28 mouse cellular contexts compared by ENCODE assay signal in genomic region chr7:28210731-28211130, GRCm38 (mm10). TPM values are rescaled to one million over a fixed set of nuclear protein-coding genes. Genes with fewer than 3 reads are reported as not detected.
DNase-seq lines count a peak whose midpoint lies in the region; ATAC-seq and TF ChIP-seq lines count a peak whose summit lies in the region.
"Had no signal": no experiment of that assay in that cellular context is flagged by ENCODE, and none has a peak within 500 bp of the region (broad histone marks: within the 10 kb centered on the region; RNA-seq: fewer than 3 reads in every experiment).

No protein-coding gene starts in this region.

- no peak overlapping the region for H3K4me3 ChIP-seq in gastrocnemius, adult 2 months
- H3K4me3 ChIP-seq in kidney, postnatal 0 days (replicated peaks; ENCODE audit: low read depth, low read length): no peak overlapping the region
- H3K4me3 ChIP-seq in kidney, embryonic 16.5 days (ENCODE audit: low read length): no peak overlapping the region
- no peak overlapping the region for H3K4me3 ChIP-seq in midbrain, postnatal 0 days (ENCODE audit: low read depth, low read length)
- no peak overlapping the region for H3K4me3 ChIP-seq in midbrain, embryonic 15.5 days
- H3K4me3 ChIP-seq: heart, embryonic 13.5 days; hindbrain, embryonic 15.5 days; limb, embryonic 15.5 days; myocyte had no signal

- no peaks in the 10 kb centered on the region for H3K4me1 ChIP-seq in kidney, postnatal 0 days (replicated peaks; ENCODE audit: insufficient read depth, low read length)
- no peaks in the 10 kb centered on the region for H3K4me1 ChIP-seq in kidney, embryonic 16.5 days (ENCODE audit: insufficient read depth, low read length)
- no peaks in the 10 kb centered on the region for H3K4me1 ChIP-seq in midbrain, postnatal 0 days (ENCODE audit: insufficient read depth, low read length)
- H3K4me1 ChIP-seq in midbrain, embryonic 15.5 days: peaks cover 4% of the 10 kb centered on the region; the same call in 1 of the 2 replicates
- H3K4me1 ChIP-seq: heart, embryonic 13.5 days had no signal

- no peaks in the 10 kb centered on the region for H3K36me3 ChIP-seq in kidney, postnatal 0 days (ENCODE audit: insufficient read depth, low read length)
- H3K36me3 ChIP-seq in kidney, embryonic 16.5 days (ENCODE audit: insufficient read depth, low read length): no peaks in the 10 kb centered on the region
- no peaks in the 10 kb centered on the region for H3K36me3 ChIP-seq in midbrain, postnatal 0 days (ENCODE audit: insufficient read depth, low read length)
- no peaks in the 10 kb centered on the region for H3K36me3 ChIP-seq in midbrain, embryonic 15.5 days (replicated peaks)
- H3K36me3 ChIP-seq: G1E; heart, embryonic 13.5 days; hindbrain, embryonic 15.5 days; limb, embryonic 15.5 days had no signal

- intact Hi-C loops in gastrocnemius, adult 2 months (cut with DNase I): loop anchor here (5.0 kb wide), 1 partner anchor 92 kb away; the partner anchor contains the start of gene Dll3
- intact Hi-C loops in gastrocnemius, postnatal 14 days (cut with DNase I; ENCODE audit: low total_unique reads): loop anchor here (10.0 kb wide), 1 partner anchor 94 kb away; the partner anchor contains the start of gene Dll3

- TF ChIP-seq CTCF in gastrocnemius, adult 2 months (IDR thresholded peaks at IDR 0.05): peak; percentile 8; the same call in 1 of the 2 replicates
- TF ChIP-seq CTCF in kidney, postnatal 0 days (IDR thresholded peaks at IDR 0.05; ENCODE audit: low read depth): peak; percentile 49
- peak; percentile 46 for TF ChIP-seq CTCF in midbrain, postnatal 0 days (IDR thresholded peaks at IDR 0.05)

- WGBS in kidney, postnatal 0 days: 35% methylated on average over 5 of the region's 5 CpGs
- 47% methylated on average over 5 of the region's 5 CpGs for WGBS in kidney, embryonic 16.5 days
- WGBS in midbrain, postnatal 0 days: 52% methylated on average over 5 of the region's 5 CpGs
- WGBS in midbrain, embryonic 15.5 days: 52% methylated on average over 5 of the region's 5 CpGs

- H3K27me3 ChIP-seq in kidney, postnatal 0 days (ENCODE audit: insufficient read depth, low read length): no peaks in the 10 kb centered on the region
- H3K27me3 ChIP-seq in kidney, embryonic 16.5 days (ENCODE audit: insufficient read depth, low read length): no peaks in the 10 kb centered on the region
- no peaks in the 10 kb centered on the region for H3K27me3 ChIP-seq in midbrain, postnatal 0 days (ENCODE audit: insufficient read depth, low read length)
- H3K27me3 ChIP-seq in midbrain, embryonic 15.5 days (replicated peaks): no peaks in the 10 kb centered on the region
- H3K27me3 ChIP-seq: heart, embryonic 13.5 days; hindbrain, embryonic 15.5 days; limb, embryonic 15.5 days had no signal

- ATAC-seq in kidney, postnatal 0 days (replicated peaks; ENCODE audit: low FRiP score, low read depth): no peak
- no peak for ATAC-seq in kidney, embryonic 16.5 days (ENCODE audit: low FRiP score, low TSS enrichment)
- ATAC-seq in midbrain, postnatal 0 days (ENCODE audit: low FRiP score): no peak
- no peak for ATAC-seq in midbrain, embryonic 15.5 days (replicated peaks)
- no peak for ATAC-seq in CD4-positive, CD25-positive, alpha-beta regulatory T cell, adult 4 months
- ATAC-seq: forebrain, embryonic 14.5 days had no signal

- no peak overlapping the region for H3K4me2 ChIP-seq in kidney, postnatal 0 days (ENCODE audit: low read length)
- H3K4me2 ChIP-seq in kidney, embryonic 16.5 days (replicated peaks; ENCODE audit: low read depth, low read length): no peak overlapping the region
- no peak overlapping the region for H3K4me2 ChIP-seq in midbrain, postnatal 0 days (ENCODE audit: low read depth, low read length, poor library complexity, severe bottlenecking)
- no peak overlapping the region for H3K4me2 ChIP-seq in midbrain, embryonic 15.5 days
- H3K4me2 ChIP-seq: heart, embryonic 13.5 days; hindbrain, embryonic 15.5 days; limb, embryonic 15.5 days had no signal

- no peak overlapping the region for H3K27ac ChIP-seq in gastrocnemius, adult 2 months
- no peak overlapping the region for H3K27ac ChIP-seq in kidney, postnatal 0 days
- H3K27ac ChIP-seq in kidney, embryonic 16.5 days (ENCODE audit: low read length): no peak overlapping the region
- H3K27ac ChIP-seq in midbrain, postnatal 0 days (ENCODE audit: low read depth, low read length): no peak overlapping the region
- no peak overlapping the region for H3K27ac ChIP-seq in midbrain, embryonic 15.5 days
- H3K27ac ChIP-seq: heart, embryonic 13.5 days; hindbrain, embryonic 15.5 days; limb, embryonic 15.5 days had no signal

- H3K9ac ChIP-seq in kidney, postnatal 0 days (ENCODE audit: low read depth, low read length): no peak overlapping the region
- H3K9ac ChIP-seq in kidney, embryonic 16.5 days (replicated peaks; ENCODE audit: low read length): no peak overlapping the region
- no peak overlapping the region for H3K9ac ChIP-seq in midbrain, postnatal 0 days (replicated peaks; ENCODE audit: low read length, poor library complexity, severe bottlenecking)
- H3K9ac ChIP-seq in midbrain, embryonic 15.5 days: no peak overlapping the region
- H3K9ac ChIP-seq: heart, embryonic 13.5 days; hindbrain, embryonic 15.5 days; limb, embryonic 15.5 days had no signal

- H3K9me3 ChIP-seq in kidney, postnatal 0 days (replicated peaks; ENCODE audit: low read length): no peaks in the 10 kb centered on the region
- no peaks in the 10 kb centered on the region for H3K9me3 ChIP-seq in kidney, embryonic 16.5 days (ENCODE audit: low read length)
- H3K9me3 ChIP-seq in midbrain, postnatal 0 days (ENCODE audit: low read length): no peaks in the 10 kb centered on the region
- H3K9me3 ChIP-seq in midbrain, embryonic 15.5 days: no peaks in the 10 kb centered on the region
- H3K9me3 ChIP-seq: G1E; heart, embryonic 13.5 days; hindbrain, embryonic 15.5 days; limb, embryonic 15.5 days had no signal

- DNase-seq in gastrocnemius, adult 2 months: no peak
- no peak for DNase-seq in gastrocnemius, postnatal 14 days
- no peak for DNase-seq in kidney, postnatal 0 days (ENCODE audit: low spot score)
- no peak for DNase-seq in midbrain, postnatal 0 days (ENCODE audit: low spot score)
- DNase-seq in naive thymus-derived CD4-positive, alpha-beta T cell, adult 2 months (ENCODE audit: low read depth): peak; percentile 1
- DNase-seq: adrenal gland, postnatal 14 days; cerebellum, adult 8-10 months; gastrocnemius, postnatal 25 days; heart, adult 18-20 months; heart, postnatal 4 days; kidney, adult 11 months; kidney, postnatal 10 days; layer of hippocampus, postnatal 36 days; left cerebral cortex, postnatal 4 days; midbrain, embryonic 14.5 days; right cerebral cortex, adult 18-20 months; right cerebral cortex, postnatal 4 days; thymus, adult 2 months; thymus, postnatal 4 days had no signal

RNA-seq across cellular contexts. Expression of gene Dyrk1b, which starts 31.5 kb away (rescaled TPM):
- 10 to 100 TPM; 65.3 to 78.6 TPM for total RNA-seq in gastrocnemius, adult 2 months (2021)
- 100 to 1,000 TPM; 129 to 156 TPM for total RNA-seq in gastrocnemius, postnatal 14 days (2021)
- polyA plus RNA-seq in kidney, postnatal 0 days (2015; fragmentation: Nextera tagmentation; extraction: Ambion mirVana): 13.1 and 15.0 TPM in 2 replicates
- 15.2 and 16.2 TPM in 2 replicates for polyA plus RNA-seq in kidney, embryonic 16.5 days (2015; fragmentation: Nextera tagmentation; extraction: Ambion mirVana)
- 28.8 and 33.3 TPM in 2 replicates for total RNA-seq in midbrain, postnatal 0 days (2014; rRNA removed)
- 8.0 TPM in 2 replicates for polyA plus RNA-seq in midbrain, postnatal 0 days (2015; fragmentation: Nextera tagmentation; extraction: Ambion mirVana)
- 16.3 and 18.1 TPM in 2 replicates for polyA plus RNA-seq in midbrain, embryonic 15.5 days (2015; fragmentation: Nextera tagmentation; extraction: Ambion mirVana)
- under 1 TPM; 0.54 to 0.63 TPM for polyA plus RNA-seq in CD4-positive, CD25-positive, alpha-beta regulatory T cell, adult 4 months (2017; shearing (Covaris generic))

RNA-seq across cellular contexts. Expression of gene Fbl, which starts 41.2 kb away (rescaled TPM):
- 10 to 100 TPM; 21.2 to 28.9 TPM for total RNA-seq in gastrocnemius, adult 2 months (2021)
- total RNA-seq in gastrocnemius, postnatal 14 days (2021): 10 to 100 TPM; 23.7 to 31.0 TPM
- polyA plus RNA-seq in kidney, postnatal 0 days (2015; fragmentation: Nextera tagmentation; extraction: Ambion mirVana): 111 and 114 TPM in 2 replicates
- 108 and 115 TPM in 2 replicates for polyA plus RNA-seq in kidney, embryonic 16.5 days (2015; fragmentation: Nextera tagmentation; extraction: Ambion mirVana)
- total RNA-seq in midbrain, postnatal 0 days (2014; rRNA removed): 31.9 and 34.4 TPM in 2 replicates
- 51.9 and 60.9 TPM in 2 replicates for polyA plus RNA-seq in midbrain, postnatal 0 days (2015; fragmentation: Nextera tagmentation; extraction: Ambion mirVana)
- 75.6 and 78.4 TPM in 2 replicates for polyA plus RNA-seq in midbrain, embryonic 15.5 days (2015; fragmentation: Nextera tagmentation; extraction: Ambion mirVana)
- 10 to 100 TPM; 53.5 to 57.0 TPM for polyA plus RNA-seq in CD4-positive, CD25-positive, alpha-beta regulatory T cell, adult 4 months (2017; shearing (Covaris generic))

RNA-seq across cellular contexts. Expression of gene Eid2, which starts 57.0 kb away (rescaled TPM):
- total RNA-seq in gastrocnemius, adult 2 months (2021): 1 to 10 TPM; 6.4 to 6.8 TPM
- total RNA-seq in gastrocnemius, postnatal 14 days (2021): 1 to 10 TPM; 6.9 to 8.9 TPM
- polyA plus RNA-seq in kidney, postnatal 0 days (2015; fragmentation: Nextera tagmentation; extraction: Ambion mirVana): 4.5 and 10.9 TPM in 2 replicates
- 0.85 and 1.2 TPM in 2 replicates for polyA plus RNA-seq in kidney, embryonic 16.5 days (2015; fragmentation: Nextera tagmentation; extraction: Ambion mirVana)
- 78.8 and 81.3 TPM in 2 replicates for total RNA-seq in midbrain, postnatal 0 days (2014; rRNA removed)
- polyA plus RNA-seq in midbrain, postnatal 0 days (2015; fragmentation: Nextera tagmentation; extraction: Ambion mirVana): 21.2 and 29.0 TPM in 2 replicates
- polyA plus RNA-seq in midbrain, embryonic 15.5 days (2015; fragmentation: Nextera tagmentation; extraction: Ambion mirVana): 16.4 and 21.0 TPM in 2 replicates
- under 1 TPM in 1 of 2 experiments, not detected in 1; 0.62 TPM for polyA plus RNA-seq in CD4-positive, CD25-positive, alpha-beta regulatory T cell, adult 4 months (2017; shearing (Covaris generic))
